ENCODE assay signal across 20 mouse cellular contexts in genomic region chr8:77659534-77660080, GRCm38 (mm10). TPM values are rescaled to one million over a fixed set of nuclear protein-coding genes. Genes with fewer than 3 reads are reported as not detected.
DNase-seq lines count a peak whose midpoint lies in the region; ATAC-seq and TF ChIP-seq lines count a peak whose summit lies in the region.
"Had no signal": no experiment of that assay in that cellular context is flagged by ENCODE, and none has a peak within 500 bp of the region (broad histone marks: within the 10 kb centered on the region; RNA-seq: fewer than 3 reads in every experiment).

No protein-coding gene starts in this region.

- H3K27ac ChIP-seq in lung, postnatal 0 days (ENCODE audit: low read length): no peak overlapping the region
- no peak overlapping the region for H3K27ac ChIP-seq in intestine, embryonic 16.5 days (ENCODE audit: low read length)
- H3K27ac ChIP-seq in left cerebral cortex, adult 2 months: no peak overlapping the region
- H3K27ac ChIP-seq: forebrain, embryonic 15.5 days; heart, embryonic 13.5 days; hindbrain, embryonic 15.5 days had no signal

- intact Hi-C loops in left cerebral cortex, adult 2 months (cut with DNase I): no loop called here

- no peaks in the 10 kb centered on the region for H3K4me1 ChIP-seq in lung, postnatal 0 days (ENCODE audit: insufficient read depth, low read depth, low read length)
- no peaks in the 10 kb centered on the region for H3K4me1 ChIP-seq in intestine, embryonic 16.5 days (ENCODE audit: control insufficient read depth, insufficient read depth, low read length)
- H3K4me1 ChIP-seq: forebrain, embryonic 15.5 days; heart, embryonic 13.5 days; hindbrain, embryonic 15.5 days had no signal

- no peak overlapping the region for H3K4me3 ChIP-seq in lung, postnatal 0 days (ENCODE audit: low read depth, low read length)
- no peak overlapping the region for H3K4me3 ChIP-seq in intestine, embryonic 16.5 days (ENCODE audit: low read length)
- H3K4me3 ChIP-seq in left cerebral cortex, adult 2 months: no peak overlapping the region
- H3K4me3 ChIP-seq: embryonic facial prominence, embryonic 15.5 days; erythroblast, embryonic 14.5 days; forebrain, embryonic 15.5 days; heart, embryonic 13.5 days; hindbrain, embryonic 15.5 days had no signal

- no peak overlapping the region for H3K4me2 ChIP-seq in lung, postnatal 0 days (replicated peaks; ENCODE audit: low read depth, low read length)
- H3K4me2 ChIP-seq in intestine, embryonic 16.5 days (ENCODE audit: low read depth, low read length): no peak overlapping the region
- H3K4me2 ChIP-seq: embryonic facial prominence, embryonic 15.5 days; forebrain, embryonic 15.5 days; heart, embryonic 13.5 days; hindbrain, embryonic 15.5 days had no signal

- H3K36me3 ChIP-seq in lung, postnatal 0 days (ENCODE audit: insufficient read depth, low read length): no peaks in the 10 kb centered on the region
- no peaks in the 10 kb centered on the region for H3K36me3 ChIP-seq in intestine, embryonic 16.5 days (ENCODE audit: control insufficient read depth, insufficient read depth, low read length)
- H3K36me3 ChIP-seq: forebrain, embryonic 15.5 days; hindbrain, embryonic 15.5 days had no signal

- no peak overlapping the region for H3K9ac ChIP-seq in lung, postnatal 0 days (replicated peaks; ENCODE audit: low read depth)
- no peak overlapping the region for H3K9ac ChIP-seq in intestine, embryonic 16.5 days (ENCODE audit: low read depth, low read length)
- H3K9ac ChIP-seq: embryonic facial prominence, embryonic 15.5 days; forebrain, embryonic 15.5 days; heart, embryonic 13.5 days; hindbrain, embryonic 15.5 days had no signal

- WGBS in lung, postnatal 0 days: 45% methylated on average over 4 of the region's 4 CpGs
- WGBS in intestine, embryonic 16.5 days: 63% methylated on average over 4 of the region's 4 CpGs

- no peaks in the 10 kb centered on the region for H3K9me3 ChIP-seq in lung, postnatal 0 days (ENCODE audit: low read length)
- no peaks in the 10 kb centered on the region for H3K9me3 ChIP-seq in intestine, embryonic 16.5 days (ENCODE audit: control insufficient read depth, low read length)
- H3K9me3 ChIP-seq: embryonic facial prominence, embryonic 15.5 days; forebrain, embryonic 15.5 days; heart, embryonic 13.5 days; hindbrain, embryonic 15.5 days had no signal

- no peak for TF ChIP-seq EP300 in lung, postnatal 0 days (IDR thresholded peaks at IDR 0.05)

- H3K27me3 ChIP-seq in lung, postnatal 0 days (replicated peaks; ENCODE audit: insufficient read depth, low read length): no peaks in the 10 kb centered on the region
- H3K27me3 ChIP-seq in intestine, embryonic 16.5 days (replicated peaks; ENCODE audit: control insufficient read depth, insufficient read depth, low read length): no peaks in the 10 kb centered on the region
- H3K27me3 ChIP-seq: embryonic facial prominence, embryonic 15.5 days; forebrain, embryonic 15.5 days; heart, embryonic 13.5 days; hindbrain, embryonic 15.5 days had no signal

- peak; percentile 25 for ATAC-seq in lung, postnatal 0 days
- no peak for ATAC-seq in intestine, embryonic 16.5 days
- ATAC-seq: forebrain, embryonic 15.5 days had no signal

- no peak for TF ChIP-seq CTCF in lung, postnatal 0 days (IDR thresholded peaks at IDR 0.05)
- no peak for TF ChIP-seq CTCF in left cerebral cortex, adult 2 months (IDR thresholded peaks at IDR 0.05)

- peak; percentile 47 for DNase-seq in lung, postnatal 0 days (ENCODE audit: low spot score)
- DNase-seq in lung, postnatal 10 days: no peak
- DNase-seq in 416B (ENCODE audit: low read depth): peak; percentile 7
- peak; percentile 39 for DNase-seq in brain, adult 2 months (ENCODE audit: low read depth, low spot score)
- DNase-seq in left cerebral cortex, adult 2 months (ENCODE audit: extremely low spot score in 1 of 2, low spot score in 2 of 2): no peak
- DNase-seq in urinary bladder, adult 18-20 months (ENCODE audit: low spot score in 2 of 2): no peak
- DNase-seq: adrenal gland, adult 8-10 months; adrenal gland, postnatal 36 days; cerebellum, adult 11 months; cerebellum, adult 8-10 months; cerebellum, postnatal 14 days; gastrocnemius, postnatal 14 days; heart, postnatal 36 days; kidney, adult 11 months had no signal

RNA-seq across cellular contexts. Expression of gene Tmem184c, which starts 49.1 kb away (rescaled TPM):
- 13.2 and 14.5 TPM in 2 replicates for polyA plus RNA-seq in lung, postnatal 0 days (2015; fragmentation: Nextera tagmentation; extraction: Ambion mirVana)
- 21.4 and 22.0 TPM in 2 replicates for polyA plus RNA-seq in intestine, embryonic 16.5 days (2015; fragmentation: Nextera tagmentation; extraction: Ambion mirVana)
- 10 to 100 TPM; 60.9 to 63.7 TPM for total RNA-seq in left cerebral cortex, adult 2 months (2021)
- polyA plus RNA-seq: erythroblast, embryonic 14.5 days had no signal

Comparison
In these comparisons a context has a peak if more than half of its experiments do, and no peak if none do; other contexts are left out.
1. DNase-seq: peak in lung, postnatal 0 days (single experiment), 416B (single experiment) and brain, adult 2 months (single experiment); none in lung, postnatal 10 days (single experiment), left cerebral cortex, adult 2 months (0 of 2) and urinary bladder, adult 18-20 months (0 of 2).